Mouse (Mus musculus): ENCODE data around the gene Cpeb3.

- TF ChIP-seq CTCF (IDR thresholded peaks at IDR 0.05; ENCODE audit: low read depth): no peak
- no peak for TF ChIP-seq EP300 (optimal IDR thresholded peaks at IDR 0.05)
Measured at GRCm38 (mm10) chr19:37210457-37210856, 2.1 kb upstream of the Cpeb3 start.
